Mouse (Mus musculus): Measurements from ENCODE around the gene Cd209f. TPM values are rescaled to one million over a fixed set of nuclear protein-coding genes. Genes with fewer than 3 reads are reported as not detected.

The Cd209f gene
- total and polyA plus RNA-seq, 2 experiments, result 0.74 to 4.1 TPM

Other genes with a start within 250 kb of the Cd209f start
- not detected in 2 replicates for gene Cd209d, start 227.3 kb downstream of the Cd209f start, total RNA-seq (2014; rRNA removed)
- gene Cd209d, start 227.3 kb downstream of the Cd209f start, polyA plus RNA-seq (2012; rRNA removed), result not detected in 2 replicates
- gene Cd209b, start 179.0 kb downstream of the Cd209f start, total RNA-seq (2014; rRNA removed), result 0.28 TPM in 1 of 2 replicates, not detected in the other
- 0.09 and 0.22 TPM in 2 replicates for gene Cd209b, start 179.0 kb downstream of the Cd209f start, polyA plus RNA-seq (2012; rRNA removed)
- gene Cd209c, start 151.1 kb downstream of the Cd209f start, total RNA-seq (2014; rRNA removed), result not detected in 2 replicates
- not detected in 2 replicates for gene Cd209c, start 151.1 kb downstream of the Cd209f start, polyA plus RNA-seq (2012; rRNA removed)
- not detected in 2 replicates for gene Cd209g, start 28.3 kb upstream of the Cd209f start, total RNA-seq (2014; rRNA removed)
- gene Cd209g, start 28.3 kb upstream of the Cd209f start, polyA plus RNA-seq (2012; rRNA removed), result 0.22 and 3.9 TPM in 2 replicates
- 3.2 TPM in 2 replicates for gene Evi5l, start 60.7 kb upstream of the Cd209f start, total RNA-seq (2014; rRNA removed)
- 5.3 and 8.0 TPM in 2 replicates for gene Evi5l, start 60.7 kb upstream of the Cd209f start, polyA plus RNA-seq (2012; rRNA removed)
- gene Prr36, start 111.6 kb upstream of the Cd209f start, total RNA-seq (2014; rRNA removed), result 0.13 and 0.37 TPM in 2 replicates
- gene Prr36, start 111.6 kb upstream of the Cd209f start, polyA plus RNA-seq (2012; rRNA removed), result 0.24 and 0.34 TPM in 2 replicates
- 0.13 and 0.18 TPM in 2 replicates for gene Lrrc8e, start 121.0 kb upstream of the Cd209f start, total RNA-seq (2014; rRNA removed)
- gene Lrrc8e, start 121.0 kb upstream of the Cd209f start, polyA plus RNA-seq (2012; rRNA removed), result 0.06 and 0.24 TPM in 2 replicates
- gene Map2k7, start 132.9 kb upstream of the Cd209f start, total RNA-seq (2014; rRNA removed), result 9.5 and 12.4 TPM in 2 replicates
- gene Map2k7, start 132.9 kb upstream of the Cd209f start, polyA plus RNA-seq (2012; rRNA removed), result 23.3 and 26.1 TPM in 2 replicates
- gene Gm49320, start 133.0 kb upstream of the Cd209f start, total RNA-seq (2014; rRNA removed), result 0.07 TPM in 1 of 2 replicates, not detected in the other
- gene Gm49320, start 133.0 kb upstream of the Cd209f start, polyA plus RNA-seq (2012; rRNA removed), result 0.17 and 2.3 TPM in 2 replicates
- gene Tgfbr3l, start 142.4 kb upstream of the Cd209f start, total RNA-seq (2014; rRNA removed), result 3.2 and 4.2 TPM in 2 replicates
- gene Tgfbr3l, start 142.4 kb upstream of the Cd209f start, polyA plus RNA-seq (2012; rRNA removed), result 18.2 and 35.1 TPM in 2 replicates
- 6.7 and 8.7 TPM in 2 replicates for gene Snapc2, start 147.2 kb upstream of the Cd209f start, total RNA-seq (2014; rRNA removed)
- 18.8 and 22.2 TPM in 2 replicates for gene Snapc2, start 147.2 kb upstream of the Cd209f start, polyA plus RNA-seq (2012; rRNA removed)
- 0.28 TPM in 1 of 2 replicates, not detected in the other for gene Ctxn1, start 153.4 kb upstream of the Cd209f start, total RNA-seq (2014; rRNA removed)
- gene Ctxn1, start 153.4 kb upstream of the Cd209f start, polyA plus RNA-seq (2012; rRNA removed), result 0.98 and 2.0 TPM in 2 replicates
- 39.0 and 41.5 TPM in 2 replicates for gene Timm44, start 170.1 kb upstream of the Cd209f start, total RNA-seq (2014; rRNA removed)
- 51.6 and 61.2 TPM in 2 replicates for gene Timm44, start 170.1 kb upstream of the Cd209f start, polyA plus RNA-seq (2012; rRNA removed)
- gene Ccl25, start 219.4 kb upstream of the Cd209f start, total RNA-seq (2014; rRNA removed), result 10.9 and 11.7 TPM in 2 replicates
- gene Ccl25, start 219.4 kb upstream of the Cd209f start, polyA plus RNA-seq (2012; rRNA removed), result 2.4 and 3.3 TPM in 2 replicates
- 23.0 and 29.8 TPM in 2 replicates for gene Elavl1, start 219.6 kb upstream of the Cd209f start, total RNA-seq (2014; rRNA removed)
- gene Elavl1, start 219.6 kb upstream of the Cd209f start, polyA plus RNA-seq (2012; rRNA removed), result 18.1 and 18.8 TPM in 2 replicates